Mouse (Mus musculus): Measurements from ENCODE around the gene Nr5a1.

GRCm38 (mm10) chr2:38725427-38725826, 11.1 kb upstream of the Nr5a1 start:
- TF ChIP-seq CTCF (IDR thresholded peaks at IDR 0.05; ENCODE audit: low read depth) (no peak), EP300 (IDR thresholded peaks at IDR 0.05; ENCODE audit: low read depth) (no peak)
